Mouse (Mus musculus): Measurements from ENCODE around the gene Npl. TPM values are rescaled to one million over a fixed set of nuclear protein-coding genes. Genes with fewer than 3 reads are reported as not detected.

Npl gene
- polyA plus RNA-seq, 1 experiment from 2014 or later, result 17.8 TPM

- no peak overlapping the region for H3K4me2 ChIP-seq (replicated peaks; ENCODE audit: low read depth, low read length)
- H3K36me3 ChIP-seq (ENCODE audit: control insufficient read depth, insufficient read depth, low read length), result no peaks in the 10 kb centered on the region
- no peak overlapping the region for H3K4me3 ChIP-seq (ENCODE audit: low read length)
- H3K9me3 ChIP-seq (ENCODE audit: control insufficient read depth, low read length), result no peaks in the 10 kb centered on the region
- 77% methylated on average over 3 of the region's 3 CpGs for WGBS
- ATAC-seq (ENCODE audit: low FRiP score, low TSS enrichment), result no peak
- no peaks in the 10 kb centered on the region for H3K27me3 ChIP-seq (ENCODE audit: control insufficient read depth, insufficient read depth, low read length)
- H3K27ac ChIP-seq (ENCODE audit: low read depth, low read length), result no peak overlapping the region
- no peaks in the 10 kb centered on the region for H3K4me1 ChIP-seq (ENCODE audit: control insufficient read depth, insufficient read depth, low read length)
- no peak overlapping the region for H3K9ac ChIP-seq (ENCODE audit: low read depth, low read length)
These were observed 24.9 kb upstream of the Npl start for GRCm38 (mm10) chr1:153574730-153575129.

GRCm38 (mm10) chr1:153572271-153573043, 22.6 kb upstream of the Npl start:
- ATAC-seq (ENCODE audit: low FRiP score, low TSS enrichment), result no peak
- H3K4me1 ChIP-seq (ENCODE audit: control insufficient read depth, insufficient read depth, low read length), result no peaks in the 10 kb centered on the region
- H3K27ac ChIP-seq (ENCODE audit: low read depth, low read length), result no peak overlapping the region
- 69% methylated on average over 4 of the region's 4 CpGs for WGBS
- no peaks in the 10 kb centered on the region for H3K36me3 ChIP-seq (ENCODE audit: control insufficient read depth, insufficient read depth, low read length)
- no peak overlapping the region for H3K4me3 ChIP-seq (ENCODE audit: low read length)
- no peak overlapping the region for H3K9ac ChIP-seq (ENCODE audit: low read depth, low read length)
- no peaks in the 10 kb centered on the region for H3K27me3 ChIP-seq (ENCODE audit: control insufficient read depth, insufficient read depth, low read length)
- no peak overlapping the region for H3K4me2 ChIP-seq (replicated peaks; ENCODE audit: low read depth, low read length)
- H3K9me3 ChIP-seq (ENCODE audit: control insufficient read depth, low read length), result no peaks in the 10 kb centered on the region

- H3K9me3 ChIP-seq (ENCODE audit: control insufficient read depth, low read length), result no peaks in the 10 kb centered on the region
- no peak overlapping the region for H3K9ac ChIP-seq (ENCODE audit: low read depth, low read length)
- no peaks in the 10 kb centered on the region for H3K27me3 ChIP-seq (ENCODE audit: control insufficient read depth, insufficient read depth, low read length)
- H3K4me3 ChIP-seq (ENCODE audit: low read length), result no peak overlapping the region
- no peak for ATAC-seq (ENCODE audit: low FRiP score, low TSS enrichment)
- H3K4me1 ChIP-seq (ENCODE audit: control insufficient read depth, insufficient read depth, low read length), result no peaks in the 10 kb centered on the region
- no peak overlapping the region for H3K4me2 ChIP-seq (replicated peaks; ENCODE audit: low read depth, low read length)
- no peak overlapping the region for H3K27ac ChIP-seq (ENCODE audit: low read depth, low read length)
- 76% methylated on average over 8 of the region's 8 CpGs for WGBS
- no peaks in the 10 kb centered on the region for H3K36me3 ChIP-seq (ENCODE audit: control insufficient read depth, insufficient read depth, low read length)
These were observed 15.9 kb upstream of the Npl start for GRCm38 (mm10) chr1:153565701-153566100.

GRCm38 (mm10) chr1:153564701-153565100, 14.9 kb upstream of the Npl start:
- Histone ChIP-seq H3K36me3 (ENCODE audit: control insufficient read depth, insufficient read depth, low read length) (no peaks in the 10 kb centered on the region), H3K4me2 (replicated peaks; ENCODE audit: low read depth, low read length) (no peak overlapping the region), H3K4me3 (ENCODE audit: low read length) (no peak overlapping the region), H3K27ac (ENCODE audit: low read depth, low read length) (no peak overlapping the region), H3K9ac (ENCODE audit: low read depth, low read length) (no peak overlapping the region), H3K9me3 (ENCODE audit: control insufficient read depth, low read length) (no peaks in the 10 kb centered on the region), H3K4me1 (ENCODE audit: control insufficient read depth, insufficient read depth, low read length) (no peaks in the 10 kb centered on the region), H3K27me3 (ENCODE audit: control insufficient read depth, insufficient read depth, low read length) (no peaks in the 10 kb centered on the region)
- ATAC-seq (ENCODE audit: low FRiP score, low TSS enrichment), result no peak
- WGBS, result 83% methylated on average over 7 of the region's 7 CpGs

- Histone ChIP-seq H3K27ac (ENCODE audit: low read depth, low read length) (no peak overlapping the region), H3K4me1 (ENCODE audit: control insufficient read depth, insufficient read depth, low read length) (no peaks in the 10 kb centered on the region), H3K9me3 (ENCODE audit: control insufficient read depth, low read length) (no peaks in the 10 kb centered on the region), H3K36me3 (ENCODE audit: control insufficient read depth, insufficient read depth, low read length) (no peaks in the 10 kb centered on the region), H3K4me3 (ENCODE audit: low read length) (no peak overlapping the region), H3K27me3 (ENCODE audit: control insufficient read depth, insufficient read depth, low read length) (no peaks in the 10 kb centered on the region), H3K4me2 (replicated peaks; ENCODE audit: low read depth, low read length) (no peak overlapping the region), H3K9ac (ENCODE audit: low read depth, low read length) (no peak overlapping the region)
- 59% methylated on average over 2 of the region's 2 CpGs for WGBS
- no peak for ATAC-seq (ENCODE audit: low FRiP score, low TSS enrichment)
These were observed 13.8 kb upstream of the Npl start for GRCm38 (mm10) chr1:153563675-153564074.

- Histone ChIP-seq H3K4me1 (ENCODE audit: control insufficient read depth, insufficient read depth, low read length) (no peaks in the 10 kb centered on the region), H3K4me3 (ENCODE audit: low read length) (no peak overlapping the region), H3K36me3 (ENCODE audit: control insufficient read depth, insufficient read depth, low read length) (no peaks in the 10 kb centered on the region), H3K27me3 (ENCODE audit: control insufficient read depth, insufficient read depth, low read length) (no peaks in the 10 kb centered on the region), H3K9ac (ENCODE audit: low read depth, low read length) (no peak overlapping the region), H3K27ac (ENCODE audit: low read depth, low read length) (no peak overlapping the region), H3K9me3 (ENCODE audit: control insufficient read depth, low read length) (no peaks in the 10 kb centered on the region), H3K4me2 (replicated peaks; ENCODE audit: low read depth, low read length) (no peak overlapping the region)
- no peak for ATAC-seq (ENCODE audit: low FRiP score, low TSS enrichment)
- WGBS, result 71% methylated on average over 6 of the region's 6 CpGs
These were observed 11.0 kb upstream of the Npl start for GRCm38 (mm10) chr1:153560805-153561204.

- H3K36me3 ChIP-seq (ENCODE audit: control insufficient read depth, insufficient read depth, low read length), result no peaks in the 10 kb centered on the region
- no peak overlapping the region for H3K4me2 ChIP-seq (replicated peaks; ENCODE audit: low read depth, low read length)
- no peaks in the 10 kb centered on the region for H3K27me3 ChIP-seq (ENCODE audit: control insufficient read depth, insufficient read depth, low read length)
- no peak overlapping the region for H3K9ac ChIP-seq (ENCODE audit: low read depth, low read length)
- H3K4me1 ChIP-seq (ENCODE audit: control insufficient read depth, insufficient read depth, low read length), result no peaks in the 10 kb centered on the region
- no peaks in the 10 kb centered on the region for H3K9me3 ChIP-seq (ENCODE audit: control insufficient read depth, low read length)
- WGBS, result 67% methylated on average over 7 of the region's 7 CpGs
- H3K27ac ChIP-seq (ENCODE audit: low read depth, low read length), result no peak overlapping the region
- ATAC-seq (ENCODE audit: low FRiP score, low TSS enrichment), result no peak
- H3K4me3 ChIP-seq (ENCODE audit: low read length), result no peak overlapping the region
These were observed 9.9 kb upstream of the Npl start for GRCm38 (mm10) chr1:153559701-153560100.

- Histone ChIP-seq H3K27me3 (ENCODE audit: control insufficient read depth, insufficient read depth, low read length) (no peaks in the 10 kb centered on the region), H3K4me3 (ENCODE audit: low read length) (no peak overlapping the region), H3K4me1 (ENCODE audit: control insufficient read depth, insufficient read depth, low read length) (no peaks in the 10 kb centered on the region), H3K9ac (ENCODE audit: low read depth, low read length) (no peak overlapping the region), H3K27ac (ENCODE audit: low read depth, low read length) (no peak overlapping the region), H3K36me3 (ENCODE audit: control insufficient read depth, insufficient read depth, low read length) (no peaks in the 10 kb centered on the region), H3K4me2 (replicated peaks; ENCODE audit: low read depth, low read length) (no peak overlapping the region), H3K9me3 (ENCODE audit: control insufficient read depth, low read length) (no peaks in the 10 kb centered on the region)
- peak; percentile 62; the same call in 1 of the 2 replicates for ATAC-seq (ENCODE audit: low FRiP score, low TSS enrichment)
- 15% methylated on average over 9 of the region's 9 CpGs for WGBS
These were observed 9.3 kb upstream of the Npl start for GRCm38 (mm10) chr1:153559126-153559647.

GRCm38 (mm10) chr1:153556896-153557295, 7.1 kb upstream of the Npl start:
- H3K36me3 ChIP-seq (ENCODE audit: control insufficient read depth, insufficient read depth, low read length), result no peaks in the 10 kb centered on the region
- H3K27me3 ChIP-seq (ENCODE audit: control insufficient read depth, insufficient read depth, low read length), result no peaks in the 10 kb centered on the region
- H3K4me3 ChIP-seq (ENCODE audit: low read length), result no peak overlapping the region
- H3K9me3 ChIP-seq (ENCODE audit: control insufficient read depth, low read length), result no peaks in the 10 kb centered on the region
- peak; percentile 58; the same call in 1 of the 2 replicates for ATAC-seq (ENCODE audit: low FRiP score, low TSS enrichment)
- H3K4me1 ChIP-seq (ENCODE audit: control insufficient read depth, insufficient read depth, low read length), result no peaks in the 10 kb centered on the region
- no peak overlapping the region for H3K27ac ChIP-seq (ENCODE audit: low read depth, low read length)
- no peak overlapping the region for H3K4me2 ChIP-seq (replicated peaks; ENCODE audit: low read depth, low read length)
- H3K9ac ChIP-seq (ENCODE audit: low read depth, low read length), result no peak overlapping the region
- WGBS, result 5% methylated on average over 2 of the region's 2 CpGs

Data from kidney, embryonic 14.5 days (tissue).